Mouse (Mus musculus): Measurements from ENCODE around the gene Spag5. TPM values are rescaled to one million over a fixed set of nuclear protein-coding genes. Genes with fewer than 3 reads are reported as not detected.

Spag5 gene
- polyA plus RNA-seq, 1 experiment from 2014 or later = 43.3 TPM

DNA sequence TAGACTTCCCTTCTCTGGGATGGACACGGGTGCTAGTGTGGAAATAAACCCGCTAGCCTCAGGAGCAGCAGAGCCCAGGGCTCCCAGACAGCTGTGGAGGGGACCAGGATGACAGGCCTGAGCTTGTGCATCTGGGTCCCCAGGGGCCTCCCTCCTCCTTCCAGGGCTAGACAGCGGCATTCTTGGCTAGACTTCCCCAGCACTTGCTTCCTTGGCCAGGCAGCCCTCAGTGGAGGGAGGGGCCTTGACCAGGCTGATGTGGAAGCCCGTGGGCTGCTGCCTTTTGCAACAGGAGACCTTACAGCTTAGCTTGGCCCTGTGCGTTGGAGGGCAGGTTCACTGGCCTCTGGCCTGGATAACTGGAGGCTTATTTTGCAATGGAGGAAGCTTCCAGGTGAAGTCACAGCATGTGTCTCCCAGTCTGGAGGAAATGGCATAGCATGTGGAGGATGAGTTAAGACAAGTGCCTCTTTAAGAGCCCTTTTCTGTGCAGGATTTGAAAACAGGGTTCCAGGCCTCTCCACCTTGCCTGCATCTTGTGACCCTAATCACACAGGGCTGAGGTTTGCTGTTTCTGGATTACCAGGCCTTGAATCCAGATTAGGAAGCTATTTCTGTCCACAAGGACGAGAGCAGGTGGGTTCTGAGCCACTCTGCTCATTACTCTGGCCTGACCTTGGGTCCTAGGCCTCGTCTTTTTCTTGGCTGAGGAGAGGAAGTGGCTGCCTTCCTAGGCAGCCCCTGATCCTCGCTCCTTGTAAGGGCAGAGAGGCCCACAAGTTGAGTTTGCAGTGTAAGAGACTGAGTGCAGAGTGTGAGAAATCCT is 43.8 kb downstream of the Spag5 start:
- no peak for ATAC-seq (replicated peaks; ENCODE audit: low FRiP score)

DNA sequence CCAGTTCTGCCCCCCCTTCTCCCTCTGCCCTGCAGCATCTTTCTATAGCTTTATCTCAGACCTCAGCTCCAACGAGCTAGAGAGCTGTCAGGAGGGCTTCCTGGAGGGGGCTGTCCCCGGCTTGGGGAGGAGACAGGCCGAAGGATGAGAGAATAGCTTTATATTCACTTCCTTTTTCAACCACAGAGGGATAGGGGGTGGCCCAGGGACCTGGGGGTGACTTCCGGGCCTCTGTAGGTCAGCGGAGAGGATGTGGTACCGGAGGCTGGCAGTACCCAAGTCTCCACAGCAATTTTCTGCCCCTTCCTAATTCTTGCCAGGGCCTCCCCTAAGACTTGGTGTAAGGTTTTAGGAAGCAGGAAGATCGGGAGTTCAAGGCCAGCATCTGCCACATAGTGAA is 44.5 kb downstream of the Spag5 start:
- 81% methylated on average over 7 of the region's 7 CpGs for WGBS

More for the DNA sequence above, 43.8 kb downstream of the Spag5 start:
- peak overlapping the region; percentile 96; the same call in 1 of the 2 replicates for H3K4me3 ChIP-seq (replicated peaks)
- H3K4me1 ChIP-seq = peaks cover 38% of the 10 kb centered on the region
- H3K4me2 ChIP-seq = peak overlapping the region; percentile 96
- 0 out of 2 replicates have a peak overlapping the region, but pooled peaks have one; percentile 9 for H3K9ac ChIP-seq
- 49% methylated on average over 8 of the region's 8 CpGs for WGBS
- peak overlapping the region; percentile 34 for H3K27ac ChIP-seq
- peaks cover 22% of the 10 kb centered on the region for H3K36me3 ChIP-seq
- no peaks in the 10 kb centered on the region for H3K27me3 ChIP-seq
- H3K9me3 ChIP-seq (replicated peaks) = no peaks in the 10 kb centered on the region

DNA sequence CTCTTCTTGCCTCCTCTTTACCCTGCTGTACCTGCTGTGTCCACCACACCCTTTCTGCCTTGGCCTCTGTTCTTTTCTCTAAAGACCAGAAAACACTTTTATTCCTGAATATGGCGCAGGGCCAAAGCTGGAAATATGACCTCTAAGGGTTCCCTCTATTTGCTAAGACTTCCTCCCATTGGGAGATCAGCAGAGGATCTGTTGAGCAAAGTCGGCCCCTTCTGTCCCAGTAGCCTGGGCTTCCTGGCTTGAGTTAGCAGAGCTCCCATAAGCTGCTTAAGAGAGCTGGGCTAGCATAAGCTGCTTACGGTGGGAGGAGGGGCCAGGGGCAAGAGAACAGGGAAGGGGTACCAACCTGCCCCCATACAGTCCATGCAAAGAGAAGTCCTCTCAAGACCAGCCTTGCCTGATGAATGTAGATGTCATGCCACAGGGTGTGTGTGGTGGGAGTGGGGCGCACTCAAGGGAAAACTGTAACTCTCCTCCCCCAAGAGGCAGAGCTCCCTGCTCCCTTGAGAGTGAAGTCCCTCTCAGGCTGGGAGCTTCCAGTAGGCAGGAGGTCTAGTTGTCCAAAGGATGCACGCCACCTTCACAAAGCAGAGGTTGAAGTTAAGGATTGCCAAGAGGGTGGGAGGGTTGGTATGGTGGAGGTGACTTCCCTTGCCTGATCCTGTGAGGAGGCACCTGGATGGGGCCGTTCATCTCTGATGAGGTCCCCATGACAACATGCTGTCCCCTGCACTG is 45.2 kb downstream of the Spag5 start:
- Histone ChIP-seq H3K4me3 (replicated peaks) (no peak overlapping the region), H3K9me3 (replicated peaks) (no peaks in the 10 kb centered on the region), H3K36me3 (peaks cover 11% of the 10 kb centered on the region), H3K4me2 (no peak overlapping the region), H3K27ac (peak overlapping the region; percentile 11; the same call in 1 of the 2 replicates), H3K4me1 (peaks cover 38% of the 10 kb centered on the region), H3K9ac (no peak overlapping the region), H3K27me3 (no peaks in the 10 kb centered on the region)
- WGBS = 84% methylated on average over 6 of the region's 6 CpGs
- no peak for ATAC-seq (replicated peaks; ENCODE audit: low FRiP score)

More for the DNA sequence above, 44.5 kb downstream of the Spag5 start:
- no peak for ATAC-seq (replicated peaks; ENCODE audit: low FRiP score)
- Histone ChIP-seq H3K27ac (no peak overlapping the region), H3K4me2 (no peak overlapping the region), H3K27me3 (no peaks in the 10 kb centered on the region), H3K9ac (0 out of 2 replicates have a peak overlapping the region, but pooled peaks have one; percentile 9), H3K4me1 (peaks cover 38% of the 10 kb centered on the region), H3K36me3 (peaks cover 15% of the 10 kb centered on the region), H3K9me3 (replicated peaks) (no peaks in the 10 kb centered on the region), H3K4me3 (replicated peaks) (no peak overlapping the region)

DNA sequence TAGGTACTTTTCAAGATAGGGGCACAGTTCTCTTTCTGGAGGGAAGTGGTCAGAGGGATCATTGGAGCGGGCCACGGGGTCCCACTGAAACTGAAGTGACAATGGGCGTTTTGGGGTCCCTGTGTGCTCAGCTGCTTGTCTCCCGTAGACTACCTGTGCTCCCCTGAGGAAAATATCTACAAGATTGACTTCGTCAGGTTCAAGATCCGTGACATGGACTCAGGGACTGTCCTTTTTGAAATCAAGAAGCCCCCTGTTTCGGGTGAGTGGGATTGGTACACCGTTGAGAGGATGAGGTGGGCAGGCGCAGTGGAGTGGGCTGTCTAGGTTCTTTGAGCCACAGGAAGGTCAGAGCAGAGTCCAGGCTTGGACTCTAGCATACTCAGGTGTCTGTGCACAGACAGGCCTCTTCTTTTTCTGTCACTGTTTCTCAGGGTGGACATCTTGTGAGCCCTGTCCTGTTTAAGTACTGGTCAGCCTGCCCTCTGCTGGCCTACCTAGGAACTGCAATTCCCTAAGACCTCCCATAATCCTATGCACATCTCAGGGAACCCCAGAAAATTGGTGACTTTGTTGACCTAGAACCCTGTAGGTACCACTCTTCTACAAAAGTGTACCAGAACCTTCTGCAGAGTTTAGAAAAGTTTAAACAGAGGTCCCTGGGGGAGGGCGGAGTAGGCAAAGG is 45.9 kb downstream of the Spag5 start:
- H3K27me3 ChIP-seq = no peaks in the 10 kb centered on the region
- H3K27ac ChIP-seq = no peak overlapping the region; the same call in 1 of the 2 replicates
- ATAC-seq (replicated peaks; ENCODE audit: low FRiP score) = no peak
- 87% methylated on average over 10 of the region's 10 CpGs for WGBS
- H3K9me3 ChIP-seq (replicated peaks) = no peaks in the 10 kb centered on the region
- no peak overlapping the region for H3K4me2 ChIP-seq
- peaks cover 11% of the 10 kb centered on the region for H3K36me3 ChIP-seq
- H3K4me3 ChIP-seq (replicated peaks) = no peak overlapping the region
- H3K9ac ChIP-seq = no peak overlapping the region
- H3K4me1 ChIP-seq = peaks cover 38% of the 10 kb centered on the region

DNA sequence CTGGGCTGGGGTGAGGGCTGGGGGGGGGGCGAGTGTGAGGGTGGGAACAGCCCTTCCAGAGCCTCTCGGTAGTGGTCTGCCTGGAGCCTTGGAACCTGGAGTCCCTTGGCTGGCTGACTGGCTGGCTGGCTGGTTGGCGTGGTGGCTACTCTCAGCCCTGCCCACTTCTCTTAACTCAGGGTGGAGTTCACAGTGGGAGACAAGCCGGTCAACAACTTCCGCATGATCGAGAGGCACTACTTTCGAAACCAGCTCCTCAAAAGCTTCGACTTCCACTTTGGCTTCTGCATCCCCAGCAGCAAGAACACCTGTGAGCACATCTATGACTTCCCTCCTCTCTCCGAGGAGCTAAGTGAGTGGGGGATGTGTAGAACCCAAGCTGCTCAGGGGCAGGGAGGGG is 46.6 kb downstream of the Spag5 start:
- Histone ChIP-seq H3K27ac (no peak overlapping the region), H3K9ac (no peak overlapping the region), H3K4me3 (replicated peaks) (no peak overlapping the region), H3K27me3 (no peaks in the 10 kb centered on the region), H3K9me3 (replicated peaks) (no peaks in the 10 kb centered on the region), H3K4me1 (peaks cover 40% of the 10 kb centered on the region), H3K36me3 (peaks cover 11% of the 10 kb centered on the region), H3K4me2 (no peak overlapping the region)
- ATAC-seq (replicated peaks; ENCODE audit: low FRiP score) = no peak
- 81% methylated on average over 9 of the region's 9 CpGs for WGBS

DNA sequence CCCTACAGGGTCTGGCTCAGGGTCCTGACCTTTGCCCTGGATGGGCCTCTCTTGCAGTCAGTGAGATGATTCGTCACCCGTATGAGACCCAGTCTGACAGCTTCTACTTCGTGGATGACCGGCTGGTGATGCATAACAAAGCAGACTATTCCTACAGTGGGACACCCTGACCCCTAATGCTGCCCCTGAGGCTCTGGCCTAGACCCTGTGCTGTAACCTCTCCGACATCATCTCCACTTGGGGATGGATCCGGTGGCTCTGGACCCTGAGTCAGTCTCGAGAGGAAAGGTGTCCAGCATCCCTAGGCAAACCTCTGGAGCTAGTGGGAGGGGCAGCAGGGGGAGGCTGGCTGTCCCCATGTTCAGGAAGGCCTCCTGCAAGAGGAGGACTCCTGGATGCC is 47.1 kb downstream of the Spag5 start:
- H3K4me1 ChIP-seq = peaks cover 37% of the 10 kb centered on the region
- H3K9me3 ChIP-seq (replicated peaks) = no peaks in the 10 kb centered on the region
- 44% methylated on average over 7 of the region's 7 CpGs for WGBS

DNA sequence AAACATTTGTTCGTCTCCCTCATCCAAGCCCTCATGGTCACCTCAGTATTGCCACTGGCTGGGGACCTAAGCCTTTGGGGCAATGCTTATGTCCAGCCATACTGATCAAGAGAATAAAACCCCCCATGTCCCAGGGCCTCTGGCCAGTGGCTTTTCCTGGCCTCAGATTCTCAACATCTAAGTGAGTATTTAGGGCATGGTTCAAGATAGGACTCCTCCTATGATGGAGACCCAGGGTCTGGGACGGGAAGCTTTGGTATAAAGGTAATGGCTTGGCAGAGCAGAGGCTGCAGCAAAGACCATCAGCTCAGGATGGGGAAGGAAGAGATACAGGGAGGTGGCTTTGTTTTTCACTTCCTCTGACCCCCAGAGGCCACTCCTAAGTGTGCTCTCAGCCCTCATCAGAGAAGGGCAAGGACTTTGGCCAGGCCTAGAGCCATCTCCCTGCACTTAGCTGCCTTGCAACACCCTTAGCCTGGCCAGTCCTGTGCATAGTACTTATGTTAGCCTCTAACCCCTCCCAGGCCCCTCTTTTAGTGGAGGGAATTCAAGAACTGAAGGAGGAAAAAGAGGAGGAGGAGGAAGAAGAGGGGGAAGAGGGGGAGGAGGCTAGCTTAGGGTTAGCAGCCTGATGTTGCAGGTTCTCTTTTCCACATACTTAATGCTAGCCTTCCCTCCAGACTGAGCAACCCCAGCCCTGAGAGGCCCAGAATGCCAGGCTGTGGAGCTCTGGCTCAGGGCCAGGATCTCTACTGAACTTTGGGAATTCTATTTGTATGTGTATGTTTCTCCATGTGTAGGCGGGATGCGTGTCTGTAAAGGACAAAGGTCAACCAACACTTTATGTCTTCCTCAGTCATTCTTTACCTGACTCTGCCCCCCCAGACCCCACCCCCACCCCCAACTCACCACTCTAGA is 48.4 kb downstream of the Spag5 start:
- H3K9me3 ChIP-seq (replicated peaks) = no peaks in the 10 kb centered on the region
- H3K4me2 ChIP-seq = no peak overlapping the region
- peaks cover 25% of the 10 kb centered on the region for H3K4me1 ChIP-seq
- WGBS = 78% methylated on average over 4 of the region's 4 CpGs
- no peak overlapping the region for H3K4me3 ChIP-seq (replicated peaks)
- H3K36me3 ChIP-seq = peaks cover 11% of the 10 kb centered on the region
- H3K27ac ChIP-seq = 0 out of 2 replicates have a peak overlapping the region, but pooled peaks have one; percentile 10
- no peak for ATAC-seq (replicated peaks; ENCODE audit: low FRiP score)
- H3K9ac ChIP-seq = no peak overlapping the region
- H3K27me3 ChIP-seq = no peaks in the 10 kb centered on the region

More for the DNA sequence above, 47.1 kb downstream of the Spag5 start:
- no peak overlapping the region for H3K9ac ChIP-seq
- ATAC-seq (replicated peaks; ENCODE audit: low FRiP score) = no peak
- H3K4me2 ChIP-seq = no peak overlapping the region
- peaks cover 11% of the 10 kb centered on the region for H3K36me3 ChIP-seq
- H3K27me3 ChIP-seq = no peaks in the 10 kb centered on the region
- H3K4me3 ChIP-seq (replicated peaks) = no peak overlapping the region
- H3K27ac ChIP-seq = no peak overlapping the region

DNA sequence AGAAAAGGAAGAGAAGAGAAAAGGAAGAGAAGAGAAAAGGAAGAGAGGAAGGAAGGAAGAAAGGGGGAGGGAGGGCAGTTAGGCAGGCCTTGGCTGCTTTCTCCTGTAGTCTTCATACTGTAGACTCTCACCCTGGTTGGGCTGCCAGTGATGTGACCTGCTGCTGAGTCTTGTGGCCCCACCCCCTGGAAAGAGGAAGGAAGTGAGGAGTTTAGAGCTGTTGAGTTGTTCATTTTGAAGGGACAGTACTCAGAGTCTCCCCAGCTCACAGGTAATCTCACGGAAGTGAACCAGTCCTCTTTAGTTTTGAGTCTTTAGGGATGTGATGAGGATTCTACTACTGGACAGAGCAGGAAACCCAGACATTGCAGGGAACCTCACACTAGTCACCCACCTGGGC is 51.8 kb downstream of the Spag5 start:
- 96% methylated on average over 1 of the region's 1 CpGs for WGBS
- no peak for ATAC-seq (replicated peaks; ENCODE audit: low FRiP score)
- H3K27ac ChIP-seq = no peak overlapping the region
- H3K9ac ChIP-seq = no peak overlapping the region
- H3K4me2 ChIP-seq = no peak overlapping the region
- H3K4me1 ChIP-seq = peaks cover 2% of the 10 kb centered on the region; the same call in 1 of the 2 replicates
- H3K9me3 ChIP-seq (replicated peaks) = no peaks in the 10 kb centered on the region
- peaks cover 9% of the 10 kb centered on the region for H3K36me3 ChIP-seq
- H3K4me3 ChIP-seq (replicated peaks) = no peak overlapping the region
- no peaks in the 10 kb centered on the region for H3K27me3 ChIP-seq

DNA sequence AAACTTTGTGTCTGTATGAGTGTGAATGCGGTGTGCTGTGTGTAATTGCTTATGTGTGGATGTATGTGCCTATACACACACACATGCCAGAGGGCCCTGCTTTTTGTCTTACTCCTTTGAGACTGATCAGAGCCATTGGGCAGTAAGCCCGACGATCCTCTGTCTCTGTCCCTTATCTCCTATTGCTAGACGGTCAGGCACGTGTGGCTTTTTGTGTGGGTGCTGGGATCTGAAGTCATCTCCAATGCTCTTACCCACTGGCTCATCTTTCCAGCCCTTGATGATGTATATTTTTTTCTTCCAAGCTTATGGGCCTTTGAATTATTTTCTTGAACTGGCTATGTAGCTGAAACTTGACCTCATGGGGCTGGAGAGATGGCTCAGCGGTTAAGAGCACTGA is 53.6 kb downstream of the Spag5 start:
- ATAC-seq (replicated peaks; ENCODE audit: low FRiP score) = no peak
- Histone ChIP-seq H3K27ac (no peak overlapping the region), H3K9ac (no peak overlapping the region), H3K36me3 (no peaks in the 10 kb centered on the region), H3K4me2 (no peak overlapping the region), H3K9me3 (replicated peaks) (no peaks in the 10 kb centered on the region), H3K4me1 (peaks cover 4% of the 10 kb centered on the region), H3K27me3 (no peaks in the 10 kb centered on the region), H3K4me3 (replicated peaks) (no peak overlapping the region)
- 85% methylated on average over 6 of the region's 6 CpGs for WGBS

DNA sequence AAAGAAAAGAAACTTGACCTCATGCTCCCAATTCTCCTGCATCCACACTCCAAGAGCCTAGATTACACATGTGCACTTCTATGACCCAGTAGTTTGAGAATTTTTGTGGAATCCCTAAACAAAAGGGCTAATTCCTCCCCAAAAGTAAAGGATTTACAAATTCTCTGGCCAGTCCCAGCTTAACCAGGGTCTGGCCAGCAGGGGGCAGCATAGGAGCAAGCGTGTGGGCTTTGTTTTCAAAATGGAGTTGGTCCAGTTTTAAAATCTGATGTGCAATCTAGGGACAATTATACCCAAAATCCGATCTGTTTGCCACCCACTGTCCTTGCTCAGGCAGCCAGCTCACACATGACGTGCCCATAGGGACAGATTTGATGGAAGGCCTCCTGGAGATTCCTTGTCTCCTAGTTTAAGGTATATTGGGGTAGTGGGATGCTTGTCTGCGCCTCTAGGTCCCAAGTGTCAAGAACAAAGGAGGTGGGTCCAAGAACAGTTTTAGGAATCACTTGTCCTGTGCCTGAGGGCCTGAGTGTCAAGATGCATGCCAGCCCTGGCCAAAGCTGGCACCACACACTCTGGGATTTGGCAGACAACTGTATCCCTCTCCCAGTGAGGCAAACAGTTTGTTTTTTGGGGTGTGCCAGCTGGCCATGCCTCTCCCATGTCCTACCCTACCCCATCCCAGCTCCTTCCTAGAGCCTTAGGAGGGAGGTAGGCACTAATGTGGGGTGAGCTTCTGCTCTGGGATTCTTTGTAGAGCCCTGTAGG is 54.3 kb downstream of the Spag5 start:
- no peaks in the 10 kb centered on the region for H3K9me3 ChIP-seq (replicated peaks)
- H3K4me2 ChIP-seq = no peak overlapping the region
- H3K36me3 ChIP-seq = no peaks in the 10 kb centered on the region
- H3K27me3 ChIP-seq = no peaks in the 10 kb centered on the region
- no peak overlapping the region for H3K9ac ChIP-seq
- no peak for ATAC-seq (replicated peaks; ENCODE audit: low FRiP score)
- no peak overlapping the region for H3K4me3 ChIP-seq (replicated peaks)
- H3K27ac ChIP-seq = no peak overlapping the region
- 37% methylated on average over 4 of the region's 4 CpGs for WGBS
- peaks cover 11% of the 10 kb centered on the region for H3K4me1 ChIP-seq
